Mouse (Mus musculus) heart, embryonic 14.5 days (tissue): ENCODE measurements around the gene Fyn. TPM values are rescaled to one million over a fixed set of nuclear protein-coding genes. Genes with fewer than 3 reads are reported as not detected.

Experiments
- ATAC-seq: fragments of 200-750 bp; cut with Nextera tagmentation; 2 replicates; pipeline ENCODE4 v1.8.0; 2017; ENCODE audit warnings: low read depth, moderate TSS enrichment; ENCODE audit not compliant: insufficient number of reproducible peaks, insufficient read depth, low FRiP score
- H3K27ac ChIP-seq, 2 experiments: fragments of 200-500 bp in 1 of 2; fragments of 300-500 bp in 1 of 2; sonication (generic) in 1 of 2; replicated peaks in 1 of 2; 2 replicates each; pipeline ENCODE4 v1.5.1; 2012 to 2014; ENCODE audit warnings: low read depth in 2 of 2, low read length in 2 of 2, control low read depth in 1 of 2, mild to moderate bottlenecking in 1 of 2, mixed read lengths in 1 of 2; ENCODE audit not compliant: control insufficient read depth in 1 of 2, insufficient read depth in 1 of 2
- H3K27me3 ChIP-seq: fragments of 300-500 bp; sonication (generic); 2 replicates; pipeline ENCODE4 v1.6.1; 2014; ENCODE audit warnings: mild to moderate bottlenecking, low read length, control low read depth; ENCODE audit not compliant: control insufficient read depth, insufficient read depth
- H3K36me3 ChIP-seq: fragments of 300-500 bp; sonication (generic); 2 replicates; pipeline ENCODE4 v1.6.1; 2014; ENCODE audit warnings: mild to moderate bottlenecking, control low read depth, low read length, mixed read lengths; ENCODE audit not compliant: control insufficient read depth, insufficient read depth
- H3K4me1 ChIP-seq, 2 experiments: fragments of 200-500 bp in 1 of 2; fragments of 300-500 bp in 1 of 2; sonication (generic) in 1 of 2; 2 replicates each; pipeline ENCODE4 v1.6.1; 2012 to 2014; ENCODE audit warnings: low read length in 2 of 2, control low read depth in 1 of 2, mixed read lengths in 1 of 2; ENCODE audit not compliant: control insufficient read depth in 2 of 2, insufficient read depth in 2 of 2
- H3K4me2 ChIP-seq: fragments of 300-500 bp; sonication (generic); 2 replicates; pipeline ENCODE4 v1.6.1; 2014; ENCODE audit warnings: mild to moderate bottlenecking, low read length
- H3K4me3 ChIP-seq, 2 experiments: fragments of 200-500 bp in 1 of 2; fragments of 300-500 bp in 1 of 2; sonication (generic) in 1 of 2; 2 replicates each; pipeline ENCODE4 v1.5.1; 2012 to 2014; ENCODE audit warnings: low read length in 2 of 2, mild to moderate bottlenecking in 2 of 2, control low read depth in 1 of 2, low read depth in 1 of 2, moderate library complexity in 1 of 2; ENCODE audit not compliant: control insufficient read depth in 1 of 2, insufficient read depth in 1 of 2
- H3K9ac ChIP-seq: fragments of 300-500 bp; sonication (generic); 2 replicates; pipeline ENCODE4 v1.6.1; 2014; ENCODE audit warnings: mild to moderate bottlenecking, low read length
- H3K9me3 ChIP-seq: fragments of 300-500 bp; sonication (generic); 2 replicates; pipeline ENCODE4 v1.6.1; 2016; ENCODE audit warnings: low read length, control low read depth; ENCODE audit not compliant: control insufficient read depth
- WGBS: fragments of 180-500 bp; shearing (Covaris S2); extraction: QIAGEN DNeasy Blood & Tissue Kit; methylation state at CpG from one replicate; pipeline ENCODE4 v1.1.7; 2014; 5-methylcytosine and 5-hydroxymethylcytosine counted together
- polyA plus RNA-seq: library from polyadenylated mRNA; unstranded; fragments of >200 nt; fragmentation: Nextera tagmentation; extraction: Ambion mirVana; gene quantifications from 2 replicates; pipeline ENCODE4 v1.2.1, GENCODE M21; 2014

Gene Fyn
- polyA plus RNA-seq, 1 experiment from 2014 or later, result 20.3 TPM

DNA sequence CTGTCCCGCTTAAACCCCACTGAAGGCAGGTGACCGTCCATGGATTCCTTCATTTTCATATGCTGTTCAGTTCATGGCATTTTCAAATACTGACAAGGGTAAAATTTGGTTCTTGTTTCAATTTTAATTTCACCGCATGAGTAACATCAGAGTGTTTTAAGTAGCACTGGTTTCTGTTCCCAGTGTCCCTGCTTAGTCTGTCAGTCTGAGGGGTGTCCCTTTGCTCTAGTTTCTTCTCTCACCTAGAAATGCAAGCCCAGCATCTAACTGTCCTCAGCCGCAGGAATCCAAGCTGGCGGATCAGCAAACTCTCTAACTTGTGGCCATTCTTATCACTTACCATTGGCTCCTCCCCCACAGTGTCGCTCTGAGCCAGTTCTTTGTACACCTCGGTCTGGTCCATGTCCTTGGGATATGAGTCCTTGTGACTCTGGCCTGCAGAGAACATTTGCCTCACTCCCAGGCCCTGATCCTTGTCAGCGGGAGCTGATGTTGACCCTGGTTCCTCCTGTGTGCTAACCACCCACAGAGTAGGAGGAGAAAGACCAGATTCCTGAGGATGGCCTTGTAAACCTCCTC lies 9.5 kb downstream of the Fyn start:
- WGBS, result 50% methylated on average over 8 of the region's 8 CpGs
- ATAC-seq, result no peak

DNA sequence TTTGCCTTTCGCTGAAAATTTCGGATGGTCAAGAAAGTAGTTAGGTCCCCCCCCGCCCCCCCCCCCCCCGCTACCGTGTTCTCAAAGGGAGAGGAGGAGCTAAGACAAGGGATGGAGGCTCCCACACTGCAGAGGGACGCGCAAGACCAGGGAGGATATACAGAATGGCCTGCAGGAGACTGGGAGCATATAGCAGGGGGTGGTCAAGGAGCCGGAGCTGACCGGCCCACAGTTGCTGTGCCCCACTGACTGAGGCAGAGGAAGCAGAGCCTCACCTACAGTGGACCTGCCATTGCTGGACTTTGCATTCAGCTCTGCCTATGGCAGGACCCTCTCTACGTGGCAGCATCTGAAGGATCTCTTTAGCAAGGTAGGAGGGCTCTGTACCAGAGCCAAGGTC lies 10.6 kb downstream of the Fyn start:
- no peak for ATAC-seq
- Histone ChIP-seq H3K4me1 (peaks cover 11 to 28% of the 10 kb centered on the region in 2 experiments), H3K4me3 (no peak overlapping the region), H3K36me3 (no peaks in the 10 kb centered on the region), H3K27ac (no peak overlapping the region), H3K4me2 (no peak overlapping the region), H3K9ac (no peak overlapping the region), H3K9me3 (no peaks in the 10 kb centered on the region), H3K27me3 (no peaks in the 10 kb centered on the region)
- 84% methylated on average over 9 of the region's 10 CpGs for WGBS

More for the DNA sequence above, 9.5 kb downstream of the Fyn start:
- peaks cover 11 to 33% of the 10 kb centered on the region in 2 experiments for H3K4me1 ChIP-seq
- H3K9ac ChIP-seq, result no peak overlapping the region
- no peaks in the 10 kb centered on the region for H3K36me3 ChIP-seq
- no peak overlapping the region for H3K4me3 ChIP-seq
- H3K27ac ChIP-seq, result no peak overlapping the region
- H3K4me2 ChIP-seq, result no peak overlapping the region
- no peaks in the 10 kb centered on the region for H3K27me3 ChIP-seq
- no peaks in the 10 kb centered on the region for H3K9me3 ChIP-seq

DNA sequence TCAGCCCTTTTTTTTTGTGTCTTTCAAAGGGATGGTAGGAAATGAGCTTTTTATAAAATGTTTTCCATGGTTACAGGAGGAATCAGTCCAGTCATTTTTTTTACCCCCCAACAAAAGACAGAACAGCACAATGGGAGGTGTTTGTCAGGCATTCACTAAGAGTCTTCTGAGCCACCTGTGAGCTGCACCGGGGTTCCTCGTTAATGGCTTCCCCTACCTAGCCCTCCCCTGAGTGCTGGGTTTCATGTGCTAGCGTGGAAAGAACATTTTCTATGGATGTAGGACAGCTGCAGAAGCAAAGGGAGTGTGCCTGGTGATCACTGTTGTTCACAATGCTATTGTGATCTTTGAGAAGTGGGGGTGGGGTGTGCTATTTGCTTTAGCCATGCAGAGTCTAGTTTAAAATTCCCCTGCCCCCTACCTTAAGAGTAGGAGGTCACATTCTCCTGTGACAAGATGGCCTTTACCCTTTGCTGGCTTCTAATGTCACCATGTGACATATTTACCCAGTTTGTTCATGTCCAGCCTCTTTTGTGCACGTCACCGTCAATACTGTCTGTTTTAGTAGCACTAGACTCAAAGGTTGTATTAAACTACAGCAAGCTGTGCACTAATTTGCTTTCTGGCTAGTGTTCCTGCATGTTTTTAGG lies 11.2 kb downstream of the Fyn start:
- H3K9me3 ChIP-seq, result no peaks in the 10 kb centered on the region
- H3K4me3 ChIP-seq, result no peak overlapping the region
- H3K4me2 ChIP-seq, result no peak overlapping the region
- H3K27ac ChIP-seq, result no peak overlapping the region
- peaks cover 11 to 28% of the 10 kb centered on the region in 2 experiments for H3K4me1 ChIP-seq
- H3K9ac ChIP-seq, result no peak overlapping the region
- no peaks in the 10 kb centered on the region for H3K27me3 ChIP-seq
- H3K36me3 ChIP-seq, result no peaks in the 10 kb centered on the region
- no peak for ATAC-seq
- 94% methylated on average over 5 of the region's 5 CpGs for WGBS

- Histone ChIP-seq H3K9me3 (no peaks in the 10 kb centered on the region), H3K4me1 (peaks cover 24 to 48% of the 10 kb centered on the region in 2 experiments), H3K4me2 (0 out of 2 replicates have a peak overlapping the region, but pooled peaks have one; percentile 11), H3K36me3 (no peaks in the 10 kb centered on the region), H3K27me3 (no peaks in the 10 kb centered on the region), H3K27ac (no peak overlapping the region), H3K9ac (no peak overlapping the region), H3K4me3 (no peak overlapping the region)
- no peak for ATAC-seq
- 60% methylated on average over 8 of the region's 8 CpGs for WGBS
Measured at GRCm38 (mm10) chr10:39385259-39385658, 16.6 kb downstream of the Fyn start.

DNA sequence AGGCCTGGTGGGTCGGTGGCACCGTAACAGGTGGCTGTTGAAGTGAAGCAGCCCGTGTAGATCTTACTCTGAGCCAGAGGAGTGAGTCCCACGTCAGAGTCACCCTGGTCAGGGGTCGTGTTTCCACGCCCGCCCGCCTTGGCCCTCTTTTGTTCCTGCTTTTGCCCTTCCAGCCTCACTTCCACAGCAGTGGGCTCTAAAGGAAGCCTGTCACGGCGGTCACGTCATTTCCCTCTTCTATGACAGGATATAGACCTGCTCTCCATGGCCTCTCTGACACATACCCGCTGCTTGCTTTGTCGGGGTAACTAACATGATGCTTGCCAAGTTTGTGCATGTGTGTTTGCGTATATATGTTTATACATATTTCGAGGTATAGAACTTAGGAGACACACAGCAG lies 17.5 kb downstream of the Fyn start:
- WGBS, result 64% methylated on average over 15 of the region's 15 CpGs
- Histone ChIP-seq H3K9me3 (no peaks in the 10 kb centered on the region), H3K36me3 (no peaks in the 10 kb centered on the region), H3K4me3 (no peak overlapping the region), H3K4me1 (peaks cover 24 to 48% of the 10 kb centered on the region in 2 experiments), H3K27me3 (no peaks in the 10 kb centered on the region), H3K9ac (no peak overlapping the region), H3K4me2 (peak overlapping the region; percentile 11; the same call in 1 of the 2 replicates), H3K27ac (peak overlapping the region; percentile 49 to 55; a peak in 3 of 4 replicates)
- ATAC-seq, result peak; percentile 61; the same call in 1 of the 2 replicates

GRCm38 (mm10) chr10:39387024-39387423 lies 18.4 kb downstream of the Fyn start:
- Histone ChIP-seq H3K36me3 (peaks cover 8% of the 10 kb centered on the region; the same call in 1 of the 2 replicates), H3K9ac (no peak overlapping the region), H3K4me1 (peaks cover 24 to 48% of the 10 kb centered on the region in 2 experiments), H3K27me3 (no peaks in the 10 kb centered on the region), H3K9me3 (peaks cover 5% of the 10 kb centered on the region; the same call in 1 of the 2 replicates), H3K4me2 (no peak overlapping the region), H3K4me3 (no peak overlapping the region), H3K27ac (no peak overlapping the region)
- WGBS, result 48% methylated on average over 5 of the region's 5 CpGs
- ATAC-seq, result no peak

- Histone ChIP-seq H3K4me1 (peaks cover 23 to 48% of the 10 kb centered on the region in 2 experiments), H3K27me3 (no peaks in the 10 kb centered on the region), H3K27ac (no peak overlapping the region), H3K4me3 (no peak overlapping the region), H3K9ac (no peak overlapping the region), H3K36me3 (peaks cover 8% of the 10 kb centered on the region; the same call in 1 of the 2 replicates), H3K4me2 (no peak overlapping the region), H3K9me3 (peaks cover 5% of the 10 kb centered on the region; the same call in 1 of the 2 replicates)
- no peak for ATAC-seq
- WGBS, result 59% methylated on average over 11 of the region's 11 CpGs
Measured at GRCm38 (mm10) chr10:39387556-39387955, 18.9 kb downstream of the Fyn start.
